Mouse (Mus musculus): ENCODE results near the gene Eif4h. TPM values are rescaled to one million over a fixed set of nuclear protein-coding genes. Genes with fewer than 3 reads are reported as not detected.

The Eif4h gene
- 474 and 480 TPM in 2 replicates for polyA plus RNA-seq (2015; fragmentation: Nextera tagmentation; extraction: Ambion mirVana)

GRCm38 (mm10) chr5:134639269-134639682 lies at the start of gene Eif4h:
TSS of gene Eif4h (minus strand) at chr5:134639490.
- Histone ChIP-seq H3K36me3 (peaks cover 22% of the 10 kb centered on the region), H3K4me3 (peak within 1 kb of the TSS; percentile 98), H3K4me2 (replicated peaks) (peak within 1 kb of the TSS; percentile 82), H3K4me1 (peaks cover 11% of the 10 kb centered on the region), H3K27me3 (no peaks in the 10 kb centered on the region), H3K27ac (peak within 1 kb of the TSS; percentile 94), H3K9me3 (no peaks in the 10 kb centered on the region), H3K9ac (peak within 1 kb of the TSS; percentile 100)
- 1% methylated on average over 50 of the region's 52 CpGs for WGBS
- ATAC-seq (ENCODE audit: low FRiP score, low read depth), result peak; percentile 92

DNA sequence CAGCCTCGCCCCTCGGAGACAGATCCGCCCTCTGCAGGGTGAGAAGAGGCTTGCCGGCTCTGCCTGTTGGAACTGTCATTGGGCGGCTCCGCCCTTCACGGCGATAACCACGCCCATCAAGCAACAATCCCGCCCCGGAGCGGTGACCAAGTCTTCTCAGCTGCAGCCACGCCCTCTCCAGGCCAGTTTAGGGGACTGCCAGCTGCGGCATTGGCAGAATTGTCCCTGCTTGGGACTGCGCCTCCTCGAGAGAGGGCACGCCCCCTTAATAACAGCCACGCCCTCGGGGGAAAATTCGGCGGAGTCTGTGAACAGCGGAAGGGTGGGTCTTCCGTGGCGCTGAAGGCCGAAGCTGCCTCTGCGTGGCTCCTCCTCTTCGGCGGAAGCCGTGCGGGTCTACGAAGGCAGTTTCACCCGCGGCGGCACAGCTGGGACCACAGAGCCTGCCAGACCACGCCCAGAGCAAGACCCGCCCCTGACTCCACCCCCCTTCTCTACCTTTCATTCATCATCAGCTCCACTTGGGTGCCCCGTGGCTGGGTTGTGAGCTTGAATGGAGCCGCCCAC lies 49.5 kb upstream of the Eif4h start:
- no peaks in the 10 kb centered on the region for H3K9me3 ChIP-seq
- peak overlapping the region; percentile 79 for H3K4me3 ChIP-seq
- H3K27ac ChIP-seq, result peak overlapping the region; percentile 16; the same call in 1 of the 2 replicates
- peaks cover 28% of the 10 kb centered on the region for H3K36me3 ChIP-seq
- H3K4me2 ChIP-seq (replicated peaks), result peak overlapping the region; percentile 89
- 0% methylated on average over 38 of the region's 38 CpGs for WGBS
- peak overlapping the region; percentile 35 for H3K9ac ChIP-seq
- H3K4me1 ChIP-seq, result peaks cover 15% of the 10 kb centered on the region
- peak; percentile 97 for ATAC-seq (ENCODE audit: low FRiP score, low read depth)
- H3K27me3 ChIP-seq, result peaks cover 4% of the 10 kb centered on the region; the same call in 1 of the 2 replicates

DNA sequence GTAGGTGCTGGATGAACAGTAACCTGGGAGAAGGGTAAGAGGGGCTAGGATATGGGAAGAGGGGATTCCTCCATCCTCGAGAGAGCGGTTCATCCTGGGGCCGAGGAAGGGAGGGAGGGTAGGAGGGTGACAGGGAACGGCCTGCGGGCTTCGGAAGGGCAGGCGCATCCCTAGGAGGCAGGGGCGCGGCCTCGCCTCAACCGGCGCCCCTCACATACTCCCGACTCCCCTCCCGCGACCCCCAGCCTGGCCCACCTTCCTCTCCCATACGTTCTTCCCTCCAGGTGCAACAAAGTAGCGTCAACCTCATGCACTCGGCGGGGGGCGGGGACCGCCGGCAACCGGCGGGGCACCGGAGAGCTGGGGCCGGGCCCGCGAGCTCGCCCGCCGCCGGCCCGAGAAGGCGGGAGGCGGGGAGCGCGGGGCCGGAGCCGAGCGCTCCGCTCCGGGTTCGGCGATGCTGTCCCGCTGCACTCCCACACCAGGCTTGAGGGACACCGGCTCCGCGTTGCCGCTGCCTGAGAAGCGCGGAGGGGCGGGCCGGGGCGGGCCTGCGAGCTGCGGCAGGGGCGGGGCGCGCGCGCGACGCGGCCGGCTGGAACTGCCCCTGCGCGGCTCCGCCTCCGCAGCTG lies 48.9 kb upstream of the Eif4h start, which contains the start of gene Limk1:
Gene Limk1 (minus strand): TSS at position 513 of the 632 bp plus-strand sequence.
- Histone ChIP-seq H3K36me3 (peaks cover 33% of the 10 kb centered on the region), H3K9ac (peak within 1 kb of the TSS; percentile 88), H3K4me3 (peak within 1 kb of the TSS; percentile 79), H3K27ac (peak within 1 kb of the TSS; percentile 44; the same call in 1 of the 2 replicates), H3K4me1 (peaks cover 15% of the 10 kb centered on the region), H3K4me2 (replicated peaks) (peak within 1 kb of the TSS; percentile 89), H3K27me3 (peaks cover 4% of the 10 kb centered on the region; the same call in 1 of the 2 replicates), H3K9me3 (no peaks in the 10 kb centered on the region)
- under 1% methylated on average over 62 of the region's 69 CpGs for WGBS
- peak; percentile 1; the same call in 1 of the 2 replicates for ATAC-seq (ENCODE audit: low FRiP score, low read depth)

- peaks cover 4% of the 10 kb centered on the region; the same call in 1 of the 2 replicates for H3K27me3 ChIP-seq
- ATAC-seq (ENCODE audit: low FRiP score, low read depth), result no peak
- H3K27ac ChIP-seq, result no peak overlapping the region
- peak overlapping the region; percentile 79 for H3K4me3 ChIP-seq
- peaks cover 15% of the 10 kb centered on the region for H3K4me1 ChIP-seq
- H3K4me2 ChIP-seq (replicated peaks), result peak overlapping the region; percentile 89
- H3K36me3 ChIP-seq, result peaks cover 40% of the 10 kb centered on the region
- no peaks in the 10 kb centered on the region for H3K9me3 ChIP-seq
- 88% methylated on average over 1 of the region's 1 CpGs for WGBS
- H3K9ac ChIP-seq, result peak overlapping the region; percentile 88
Observed at GRCm38 (mm10) chr5:134687187-134687586, 47.9 kb upstream of the Eif4h start.

- Histone ChIP-seq H3K4me3 (no peak overlapping the region), H3K9me3 (no peaks in the 10 kb centered on the region), H3K9ac (no peak overlapping the region), H3K36me3 (peaks cover 40% of the 10 kb centered on the region), H3K27ac (no peak overlapping the region), H3K4me2 (replicated peaks) (no peak overlapping the region), H3K27me3 (peaks cover 4% of the 10 kb centered on the region; the same call in 1 of the 2 replicates), H3K4me1 (peaks cover 15% of the 10 kb centered on the region)
- ATAC-seq (ENCODE audit: low FRiP score, low read depth), result no peak
- 93% methylated on average over 6 of the region's 6 CpGs for WGBS
Observed at GRCm38 (mm10) chr5:134686541-134686940, 47.3 kb upstream of the Eif4h start.

GRCm38 (mm10) chr5:134684398-134684797 lies 45.1 kb upstream of the Eif4h start:
- ATAC-seq (ENCODE audit: low FRiP score, low read depth), result no peak
- 82% methylated on average over 2 of the region's 2 CpGs for WGBS
- H3K27me3 ChIP-seq, result peaks cover 4% of the 10 kb centered on the region; the same call in 1 of the 2 replicates

GRCm38 (mm10) chr5:134683813-134684212 lies 44.5 kb upstream of the Eif4h start:
- H3K9ac ChIP-seq, result no peak overlapping the region
- H3K27me3 ChIP-seq, result peaks cover 4% of the 10 kb centered on the region; the same call in 1 of the 2 replicates
- no peaks in the 10 kb centered on the region for H3K9me3 ChIP-seq
- WGBS, result 24% methylated on average over 2 of the region's 2 CpGs
- H3K4me3 ChIP-seq, result no peak overlapping the region
- H3K27ac ChIP-seq, result no peak overlapping the region
- peaks cover 12% of the 10 kb centered on the region for H3K4me1 ChIP-seq
- no peak overlapping the region for H3K4me2 ChIP-seq (replicated peaks)
- H3K36me3 ChIP-seq, result peaks cover 49% of the 10 kb centered on the region
- no peak for ATAC-seq (ENCODE audit: low FRiP score, low read depth)

More at GRCm38 (mm10) chr5:134684398-134684797, 45.1 kb upstream of the Eif4h start:
- H3K4me3 ChIP-seq, result no peak overlapping the region
- peaks cover 14% of the 10 kb centered on the region for H3K4me1 ChIP-seq
- no peak overlapping the region for H3K4me2 ChIP-seq (replicated peaks)
- H3K9ac ChIP-seq, result no peak overlapping the region
- H3K36me3 ChIP-seq, result peaks cover 49% of the 10 kb centered on the region
- no peaks in the 10 kb centered on the region for H3K9me3 ChIP-seq
- H3K27ac ChIP-seq, result no peak overlapping the region

- no peak overlapping the region for H3K4me2 ChIP-seq (replicated peaks)
- no peak overlapping the region for H3K27ac ChIP-seq
- WGBS, result 78% methylated on average over 12 of the region's 12 CpGs
- no peak for ATAC-seq (ENCODE audit: low FRiP score, low read depth)
- no peak overlapping the region for H3K4me3 ChIP-seq
- H3K9ac ChIP-seq, result no peak overlapping the region
- H3K4me1 ChIP-seq, result peaks cover 20% of the 10 kb centered on the region
- H3K9me3 ChIP-seq, result no peaks in the 10 kb centered on the region
- H3K27me3 ChIP-seq, result no peaks in the 10 kb centered on the region
- H3K36me3 ChIP-seq, result peaks cover 35% of the 10 kb centered on the region
Observed at GRCm38 (mm10) chr5:134680238-134680637, 40.9 kb upstream of the Eif4h start.

- Histone ChIP-seq H3K27ac (no peak overlapping the region), H3K9me3 (no peaks in the 10 kb centered on the region), H3K9ac (peak overlapping the region; percentile 31; the same call in 1 of the 2 replicates)
Observed at GRCm38 (mm10) chr5:134678827-134679546, 39.7 kb upstream of the Eif4h start.

GRCm38 (mm10) chr5:134678031-134678430 lies 38.7 kb upstream of the Eif4h start:
- no peak overlapping the region for H3K9ac ChIP-seq

More at GRCm38 (mm10) chr5:134678827-134679546, 39.7 kb upstream of the Eif4h start:
- Histone ChIP-seq H3K4me3 (no peak overlapping the region), H3K36me3 (peaks cover 23% of the 10 kb centered on the region), H3K4me2 (replicated peaks) (no peak overlapping the region), H3K4me1 (peaks cover 20% of the 10 kb centered on the region), H3K27me3 (no peaks in the 10 kb centered on the region)
- no peak for ATAC-seq (ENCODE audit: low FRiP score, low read depth)
- 54% methylated on average over 8 of the region's 8 CpGs for WGBS

GRCm38 (mm10) chr5:134677491-134677890 lies 38.2 kb upstream of the Eif4h start:
- no peaks in the 10 kb centered on the region for H3K9me3 ChIP-seq
- no peak for ATAC-seq (ENCODE audit: low FRiP score, low read depth)
- H3K36me3 ChIP-seq, result peaks cover 17% of the 10 kb centered on the region
- WGBS, result 81% methylated on average over 5 of the region's 5 CpGs
- H3K27ac ChIP-seq, result no peak overlapping the region
- no peak overlapping the region for H3K4me3 ChIP-seq
- no peak overlapping the region for H3K9ac ChIP-seq
- no peak overlapping the region for H3K4me2 ChIP-seq (replicated peaks)
- peaks cover 20% of the 10 kb centered on the region for H3K4me1 ChIP-seq
- no peaks in the 10 kb centered on the region for H3K27me3 ChIP-seq

More at GRCm38 (mm10) chr5:134678031-134678430, 38.7 kb upstream of the Eif4h start:
- ATAC-seq (ENCODE audit: low FRiP score, low read depth), result no peak
- H3K4me3 ChIP-seq, result no peak overlapping the region
- 85% methylated on average over 3 of the region's 3 CpGs for WGBS
- H3K4me1 ChIP-seq, result peaks cover 20% of the 10 kb centered on the region
- no peak overlapping the region for H3K27ac ChIP-seq
- H3K36me3 ChIP-seq, result peaks cover 17% of the 10 kb centered on the region
- no peaks in the 10 kb centered on the region for H3K9me3 ChIP-seq
- H3K4me2 ChIP-seq (replicated peaks), result no peak overlapping the region
- H3K27me3 ChIP-seq, result no peaks in the 10 kb centered on the region

Data from limb, embryonic 13.5 days (tissue).